Mouse (Mus musculus): ENCODE measurements around the gene Ifnk. TPM values are rescaled to one million over a fixed set of nuclear protein-coding genes. Genes with fewer than 3 reads are reported as not detected.
A peak's percentile ranks its signal among the peaks of the same experiment; 100 is the strongest.

Gene Ifnk
- total RNA-seq, 2 experiments from 2014 or later = not detected

DNA sequence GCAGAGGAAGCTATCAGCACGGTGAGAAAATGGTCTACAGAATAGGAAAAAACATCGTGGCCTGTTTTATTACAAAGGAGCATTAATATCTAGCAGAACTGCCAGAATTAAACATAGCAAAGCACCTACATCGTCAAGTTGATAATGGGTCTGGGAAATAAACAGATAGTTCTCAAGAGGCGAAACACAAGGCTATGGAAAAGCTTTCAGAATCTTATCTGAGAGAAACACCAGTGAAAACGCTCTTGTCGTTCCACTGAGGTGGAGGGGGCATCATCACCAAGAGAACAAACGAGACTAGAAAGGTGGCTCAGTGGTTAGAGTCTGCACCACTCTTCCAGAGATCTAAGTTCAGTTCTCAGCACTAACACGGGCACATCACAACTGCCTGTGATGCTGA is 14.9 kb upstream of the Ifnk start:
- ATAC-seq (replicated peaks; ENCODE audit: poor library complexity) = peak; percentile 59

DNA sequence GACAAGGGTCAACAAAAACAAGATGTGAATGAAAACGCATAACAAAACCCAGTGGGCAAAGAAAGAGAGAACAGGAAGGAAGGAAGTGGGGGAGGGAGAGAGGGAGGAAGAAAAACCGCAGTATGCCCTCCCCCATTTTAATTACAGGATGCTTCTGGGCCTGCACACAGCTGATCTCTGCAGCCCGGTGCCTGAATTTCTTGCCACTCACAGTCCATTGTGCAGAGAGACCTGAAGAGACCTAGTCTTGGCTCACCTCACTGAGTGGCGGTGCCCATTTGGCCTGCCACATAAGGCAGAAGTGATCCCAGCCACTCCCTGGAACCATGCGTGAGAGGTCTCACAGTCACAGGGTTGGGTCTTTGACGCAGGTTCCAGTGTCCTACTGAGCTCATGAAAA is 13.8 kb upstream of the Ifnk start:
- peak; percentile 27 for ATAC-seq (replicated peaks; ENCODE audit: poor library complexity)

DNA sequence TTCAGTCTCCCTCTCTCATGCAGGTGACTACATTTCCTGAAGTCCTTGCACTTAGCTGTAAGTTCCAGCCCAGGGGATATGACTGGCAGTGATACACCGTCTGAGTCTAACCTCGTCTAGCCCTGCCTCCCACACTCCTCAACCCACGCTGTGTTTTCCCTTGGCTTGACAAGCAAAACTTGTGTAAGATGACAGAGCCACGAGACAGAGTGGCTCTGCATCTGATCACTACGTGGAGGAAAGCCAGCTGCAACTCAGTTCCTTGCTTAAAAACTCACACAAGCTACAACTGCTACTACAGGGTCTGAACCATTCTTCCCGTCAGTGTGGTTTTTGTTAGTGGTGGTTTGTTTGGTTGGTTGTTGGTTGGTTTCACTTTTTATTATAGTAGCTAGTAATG is 11.5 kb upstream of the Ifnk start:
- ATAC-seq (replicated peaks; ENCODE audit: poor library complexity) = peak; percentile 49

DNA sequence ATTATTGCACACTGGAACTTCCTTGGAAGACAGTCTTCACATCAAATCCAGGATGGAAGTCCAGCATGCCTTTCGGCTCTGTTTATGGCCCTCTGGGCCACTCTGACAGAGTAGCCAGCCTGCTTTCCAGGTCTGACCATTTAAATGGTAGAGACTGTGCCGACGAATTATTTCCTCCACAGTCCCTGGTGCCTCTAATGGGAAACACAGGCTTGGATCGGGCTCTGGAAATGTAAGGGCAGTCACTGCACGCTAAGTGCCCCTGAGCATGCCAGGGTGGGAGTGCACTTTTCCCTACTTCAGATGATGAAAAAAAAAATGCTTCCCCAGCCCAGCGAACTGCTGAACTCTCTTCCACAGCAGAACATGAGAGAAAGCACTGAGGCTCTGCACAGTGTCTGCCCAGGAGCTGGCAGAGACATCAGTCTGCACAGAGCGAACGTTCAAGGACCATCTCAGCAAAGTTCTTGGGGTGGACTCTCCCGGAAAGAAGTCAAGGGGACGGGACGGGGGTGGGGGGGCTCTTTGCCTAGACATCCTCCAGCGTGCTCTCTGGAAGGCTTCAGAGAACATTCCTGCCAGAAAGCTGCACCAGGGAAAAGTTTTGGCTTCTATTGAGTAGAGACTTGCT is 8.3 kb upstream of the Ifnk start:
- ATAC-seq (replicated peaks; ENCODE audit: poor library complexity) = no peak

DNA sequence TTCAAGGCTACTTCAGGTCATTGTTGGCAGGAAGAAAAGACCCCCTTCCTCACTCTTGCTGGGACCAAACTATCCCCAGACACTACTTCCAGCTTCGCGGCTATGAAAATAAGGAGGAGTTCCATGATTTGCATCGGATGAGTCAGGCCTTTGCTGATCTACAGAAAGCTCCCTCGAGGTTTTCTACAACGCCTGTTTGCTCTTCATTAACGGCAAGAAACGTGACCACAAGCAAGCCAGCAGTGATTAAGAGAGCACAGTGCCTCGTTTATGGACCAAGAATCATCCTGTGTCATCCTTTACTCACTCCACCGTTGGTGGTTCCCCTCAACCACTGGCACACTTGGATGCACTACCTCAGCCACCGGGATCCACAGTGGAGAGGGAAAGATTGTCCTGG is 6.1 kb upstream of the Ifnk start:
- ATAC-seq (replicated peaks; ENCODE audit: poor library complexity) = no peak

GRCm38 (mm10) chr4:35146597-35146996 is 5.3 kb upstream of the Ifnk start:
- no peak for ATAC-seq (replicated peaks; ENCODE audit: poor library complexity)

DNA sequence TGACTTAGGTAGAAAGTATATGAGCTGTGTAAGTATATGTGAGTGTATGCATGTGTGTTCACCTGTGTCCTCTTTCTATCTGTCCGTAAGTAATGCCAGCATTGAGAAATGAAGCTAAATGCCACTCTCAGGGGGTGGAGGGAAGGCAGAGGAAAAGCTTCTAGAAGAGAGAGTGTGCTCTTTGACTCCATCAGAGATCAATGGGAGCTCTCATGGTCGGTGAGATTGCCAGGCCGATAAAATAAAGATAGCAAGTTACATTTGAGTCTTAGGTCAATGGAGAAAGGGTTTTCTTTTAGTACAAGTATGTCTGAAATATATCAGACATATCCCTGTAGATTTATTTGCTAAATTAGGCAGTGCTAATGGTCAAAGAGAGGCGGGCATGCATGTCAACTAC is 3.5 kb upstream of the Ifnk start:
- ATAC-seq (replicated peaks; ENCODE audit: poor library complexity) = no peak

DNA sequence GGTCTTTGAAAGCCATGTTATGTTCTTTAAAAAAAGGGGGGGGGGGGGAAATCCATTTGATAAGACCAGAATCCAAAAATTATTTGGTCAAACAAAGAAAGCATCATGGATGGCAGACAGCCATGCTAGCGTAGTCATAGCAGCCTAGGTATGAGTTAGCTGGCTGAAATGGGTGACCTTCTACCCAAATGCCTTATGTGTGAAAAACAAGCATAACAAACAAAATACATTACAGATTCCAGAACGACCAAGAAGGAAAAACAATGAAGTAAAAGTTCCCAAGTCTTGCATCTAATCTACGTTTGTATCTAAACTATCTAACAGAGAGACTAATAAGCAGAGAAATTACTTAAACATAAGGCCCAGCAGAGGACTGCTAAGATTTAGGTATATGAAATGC is 1.1 kb upstream of the Ifnk start:
- ATAC-seq (replicated peaks; ENCODE audit: poor library complexity) = no peak

- ATAC-seq (replicated peaks; ENCODE audit: poor library complexity) = no peak
Observed at GRCm38 (mm10) chr4:35154051-35154450, 2.2 kb downstream of the Ifnk start.

GRCm38 (mm10) chr4:35155132-35155922 is 3.5 kb downstream of the Ifnk start:
- ATAC-seq (replicated peaks; ENCODE audit: poor library complexity) = peak; percentile 23

- ATAC-seq (replicated peaks; ENCODE audit: poor library complexity) = peak; percentile 52
Observed at GRCm38 (mm10) chr4:35156149-35156611, 4.3 kb downstream of the Ifnk start.

DNA sequence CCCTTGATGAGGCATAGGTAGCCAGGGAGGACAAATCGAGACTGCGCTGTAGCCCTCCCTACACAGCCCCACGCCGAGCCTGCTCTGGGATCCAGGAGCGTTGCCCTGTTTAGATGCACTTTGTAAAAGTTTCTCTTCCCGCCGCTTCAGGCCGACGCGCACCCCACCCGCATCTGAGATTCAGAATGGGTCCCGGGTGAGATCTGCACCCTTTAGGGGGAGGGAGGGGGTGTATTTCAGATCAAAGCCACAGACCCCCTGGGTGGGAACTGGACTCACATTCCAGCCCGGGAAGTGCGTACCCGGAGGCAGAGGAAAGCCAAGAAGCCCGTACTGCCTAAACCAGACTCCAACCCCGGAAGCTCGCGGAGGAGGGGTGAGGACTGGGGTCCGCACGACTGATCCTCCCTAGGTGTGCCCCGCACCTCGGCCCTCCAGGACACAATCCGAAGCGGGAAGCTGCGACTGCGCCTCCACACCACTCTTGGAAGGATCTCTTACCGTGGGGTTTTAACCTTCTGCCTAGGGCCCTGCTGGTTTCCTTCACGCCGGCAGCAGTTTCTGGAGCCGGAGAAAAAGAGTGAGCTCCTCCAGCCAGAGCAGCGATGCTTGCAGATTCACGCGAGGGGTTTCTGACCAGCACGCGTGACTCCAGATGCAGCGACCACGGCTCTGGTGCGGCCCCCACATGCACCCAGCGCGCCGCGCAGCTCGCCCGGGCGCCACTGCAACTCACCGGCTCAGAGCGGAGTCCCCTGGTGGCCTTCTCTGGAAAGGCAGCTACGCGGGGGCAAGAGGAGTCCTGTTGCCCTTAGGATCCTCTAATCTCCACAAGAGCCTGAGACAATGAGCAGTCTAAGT is 5.1 kb downstream of the Ifnk start, which contains the start of gene Mob3b:
Gene Mob3b, minus strand, starts transcription at position 734 of the 861 bp plus-strand sequence.
- ATAC-seq (replicated peaks; ENCODE audit: poor library complexity) = peak; percentile 82

DNA sequence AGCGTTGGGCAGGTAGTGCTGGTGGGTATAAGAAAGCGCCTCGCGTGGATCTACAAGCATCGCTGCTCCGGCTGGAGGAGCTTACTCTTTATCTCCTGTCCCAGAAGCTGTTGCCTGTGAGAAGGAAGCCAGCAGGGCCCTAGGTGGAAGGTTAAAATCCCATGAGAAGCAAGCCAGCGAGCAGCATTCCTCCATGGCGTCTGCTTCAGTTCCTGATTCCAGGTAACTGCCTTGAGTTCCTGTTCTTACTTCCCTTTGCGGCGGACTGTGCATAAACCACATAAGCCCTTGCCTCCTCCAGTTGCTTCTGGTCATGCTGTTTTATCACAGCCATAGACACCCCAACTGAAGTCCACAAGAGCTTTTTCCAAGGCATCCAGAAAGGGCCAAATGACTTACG is 6.0 kb downstream of the Ifnk start:
- peak; percentile 49 for ATAC-seq (replicated peaks; ENCODE audit: poor library complexity)

GRCm38 (mm10) chr4:35165275-35165674 is 13.4 kb downstream of the Ifnk start:
- ATAC-seq (replicated peaks; ENCODE audit: poor library complexity) = peak; percentile 47

- ATAC-seq (replicated peaks; ENCODE audit: poor library complexity) = peak; percentile 68
Observed at GRCm38 (mm10) chr4:35165947-35166346, 14.1 kb downstream of the Ifnk start.

DNA sequence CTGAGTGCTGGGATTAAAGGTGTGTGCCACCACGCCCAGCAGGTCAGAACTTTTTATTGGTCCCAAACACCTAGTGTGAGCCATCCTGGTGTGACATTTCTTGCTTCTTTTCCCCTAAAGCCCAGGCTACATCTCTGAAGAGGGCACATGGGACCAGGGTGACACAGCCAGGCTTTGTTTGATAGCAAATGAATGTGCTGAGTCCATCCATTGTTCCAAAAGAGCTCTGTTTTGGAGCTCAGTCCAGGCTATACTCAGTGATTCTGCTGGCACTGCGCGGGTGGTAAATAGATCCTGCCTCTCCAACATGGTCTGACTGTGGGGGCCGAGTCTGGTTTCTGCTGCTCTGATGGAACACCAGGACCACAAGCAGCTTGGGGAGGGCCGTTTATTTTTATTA is 16.0 kb downstream of the Ifnk start:
- ATAC-seq (replicated peaks; ENCODE audit: poor library complexity) = no peak

GRCm38 (mm10) chr4:35169571-35170125 is 17.8 kb downstream of the Ifnk start:
- no peak for ATAC-seq (replicated peaks; ENCODE audit: poor library complexity)

DNA sequence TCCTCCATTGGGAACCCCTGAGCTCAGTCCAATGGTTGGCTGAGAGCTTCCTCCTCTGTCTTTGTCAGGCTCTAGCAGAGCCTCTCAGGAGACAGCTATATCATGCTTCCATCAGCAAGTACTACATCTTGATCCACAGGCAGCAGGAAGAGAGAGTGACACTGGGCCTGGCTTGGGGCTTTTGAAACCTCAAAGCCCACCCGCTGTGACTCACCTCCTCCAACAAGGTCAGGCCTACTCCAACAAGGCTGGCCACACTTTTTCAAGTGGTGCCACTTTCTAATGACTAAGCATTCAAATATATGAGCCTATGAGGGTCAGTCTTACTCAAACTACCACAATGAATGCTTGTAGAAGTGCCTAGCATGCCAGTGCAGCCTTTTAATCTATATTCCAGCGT is 20.6 kb downstream of the Ifnk start:
- ATAC-seq (replicated peaks; ENCODE audit: poor library complexity) = no peak

- ATAC-seq (replicated peaks; ENCODE audit: poor library complexity) = no peak
Observed at GRCm38 (mm10) chr4:35173551-35173950, 21.7 kb downstream of the Ifnk start.

GRCm38 (mm10) chr4:35175566-35175965 is 23.7 kb downstream of the Ifnk start:
- no peak for ATAC-seq (replicated peaks; ENCODE audit: poor library complexity)
